Mouse (Mus musculus) T-helper 17 cell (primary cell): ENCODE measurements at regions not wholly inside any gene's neighbourhood (a gene's known extent, or its start where the extent isn't known, plus 50 kb on each side); places are given as distances from the start of the nearest gene placed in this dataset.

Experiments used
- in situ Hi-C, 2 experiments: fragments of 300-600 bp; cut with MboI, MseI; formaldehyde crosslinking; loops; 1 replicate in 1 of 2; 2 replicates in 1 of 2; pipeline ENCODE4 v1.15.1; 2025; ENCODE audit warnings: high pct_unique_total_duplicates in 2 of 2

DNA sequence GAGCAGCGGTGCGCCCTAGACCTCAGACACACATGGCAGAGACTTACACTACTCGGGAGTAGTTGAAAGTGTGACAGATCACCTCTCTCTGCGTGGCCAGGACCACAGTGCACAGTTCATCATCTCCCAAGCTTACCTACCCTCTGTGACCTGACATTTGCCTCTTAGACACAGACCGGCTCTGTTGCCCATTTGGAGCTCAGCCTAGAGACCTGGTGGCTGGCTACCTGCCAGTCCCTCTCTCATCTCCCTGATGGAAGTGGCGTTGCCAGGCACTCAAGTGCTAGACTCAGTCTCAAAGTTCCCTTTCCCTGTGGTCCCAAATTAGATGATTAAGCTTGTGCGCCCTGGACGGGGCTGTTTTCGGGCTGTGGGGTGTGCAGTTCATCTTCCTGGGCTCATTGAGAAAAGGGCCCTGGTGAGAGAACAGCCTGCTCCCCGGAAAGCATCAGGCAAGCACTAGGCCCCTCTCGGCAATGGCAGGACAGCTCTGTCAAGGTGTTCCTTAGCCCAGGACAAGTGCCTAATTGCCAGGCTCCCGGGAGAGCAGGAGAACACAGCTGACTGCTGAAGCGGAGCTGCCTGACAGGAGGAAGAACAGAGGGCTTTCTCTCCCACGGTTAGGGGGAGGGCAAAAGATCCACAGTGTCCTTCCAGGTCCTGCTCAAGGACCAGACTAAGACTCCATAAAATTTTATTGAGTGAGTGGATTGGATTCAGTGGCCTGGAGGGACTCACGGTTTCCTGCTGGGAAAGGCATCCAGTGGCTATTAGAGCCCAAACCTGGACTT is 119.5 kb upstream of the A530016L24Rik start:
- in situ Hi-C loops: no loop called here

DNA sequence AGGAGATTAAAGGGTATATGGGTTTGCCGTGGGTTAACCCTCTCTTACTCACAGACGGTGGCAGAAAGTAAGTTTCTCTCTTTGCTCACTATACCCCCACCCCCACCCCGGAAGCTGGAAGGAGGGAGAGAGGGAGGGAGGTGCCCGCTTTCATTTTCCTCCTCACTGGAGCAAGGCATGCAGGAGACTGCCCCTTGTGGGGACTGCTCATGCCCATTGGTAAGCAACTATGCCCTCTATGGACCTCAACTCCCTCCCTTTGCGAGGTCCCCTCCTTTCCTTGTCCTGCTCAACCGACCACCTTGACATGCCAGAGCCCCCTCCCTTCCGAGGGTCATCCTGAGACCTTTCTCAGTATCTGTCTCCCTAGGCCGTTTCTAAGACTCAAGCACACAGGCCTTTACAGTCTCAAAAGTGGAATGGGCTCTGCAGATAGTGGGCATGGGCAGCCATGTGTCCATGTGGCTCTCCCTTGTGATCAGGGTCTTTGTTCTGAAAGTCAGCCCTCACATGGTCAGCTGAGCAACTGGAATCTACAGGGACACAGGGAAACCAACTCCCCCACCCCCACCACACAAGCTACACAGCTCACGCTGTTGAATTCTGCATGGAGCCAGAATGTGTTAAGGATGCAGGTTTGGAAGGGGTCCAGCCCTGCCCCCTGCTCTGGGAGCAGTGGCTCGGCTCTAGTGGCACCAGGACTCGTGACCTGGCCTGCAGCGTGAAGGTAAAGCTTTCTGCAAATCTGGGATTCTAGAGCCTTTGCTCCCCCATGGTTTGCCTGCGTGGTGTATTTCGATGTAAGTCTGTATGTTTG is 116.8 kb upstream of the A530016L24Rik start:
- in situ Hi-C loops: no loop called here

DNA sequence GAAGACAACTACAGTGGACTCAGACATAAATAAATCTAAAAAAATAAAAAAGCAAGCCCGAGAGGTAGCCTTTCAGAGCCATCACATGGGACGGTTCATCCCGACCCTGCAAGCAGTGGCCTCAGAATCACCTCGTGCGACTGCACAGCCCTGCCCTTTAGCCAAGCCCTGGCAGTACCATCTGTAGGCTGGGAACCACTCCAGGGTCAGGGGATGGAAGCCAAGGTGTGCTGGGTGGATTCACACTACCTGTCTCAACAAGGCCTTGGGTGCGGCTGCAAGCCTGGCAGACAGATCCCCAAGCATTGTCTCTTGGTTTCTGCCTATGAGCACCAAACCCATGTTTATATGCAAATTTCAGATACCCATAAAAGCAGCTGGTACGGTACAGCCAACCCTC is 115.3 kb upstream of the A530016L24Rik start:
- in situ Hi-C loops: no loop called here

DNA sequence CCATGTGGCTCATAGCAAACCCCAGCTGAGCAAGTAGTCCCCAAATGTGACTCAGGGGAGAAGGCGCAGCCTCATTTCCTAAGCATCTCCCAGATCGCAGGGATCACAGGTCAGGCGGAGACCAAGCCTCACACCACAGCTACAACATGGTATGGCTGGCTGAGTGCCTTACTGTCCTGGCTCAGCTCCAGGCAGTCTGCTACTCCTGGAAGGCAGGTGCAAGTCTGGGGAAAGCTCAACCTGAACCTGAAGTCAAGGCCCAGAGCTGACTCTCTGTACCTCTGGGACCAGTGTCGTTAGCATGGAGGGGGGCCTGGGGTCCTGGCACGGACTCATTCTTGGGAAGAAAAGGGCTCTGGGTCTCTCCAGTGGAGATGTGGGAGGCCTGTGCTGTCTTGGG is 113.0 kb upstream of the A530016L24Rik start:
- in situ Hi-C loops: no loop called here

DNA sequence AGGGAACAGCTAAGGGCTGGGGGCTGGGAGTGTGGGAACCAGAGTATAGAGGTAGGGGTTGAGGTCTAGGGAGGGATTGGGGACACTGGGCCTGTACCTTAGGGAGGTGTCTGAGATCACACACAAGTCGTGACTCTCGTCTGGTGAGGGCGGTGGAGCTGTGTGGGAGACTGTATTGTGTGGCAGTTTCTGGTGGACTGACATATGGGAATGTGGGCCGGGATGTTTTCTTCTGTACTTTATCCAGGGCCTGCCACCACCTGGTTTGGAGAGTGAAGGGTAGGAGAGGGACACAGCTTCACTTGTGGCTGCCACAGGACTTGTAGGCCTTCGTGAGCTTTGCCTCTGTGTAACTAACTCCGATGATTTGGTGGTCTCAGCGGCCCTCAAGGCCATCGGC is 112.5 kb upstream of the A530016L24Rik start:
- in situ Hi-C loops: no loop called here

DNA sequence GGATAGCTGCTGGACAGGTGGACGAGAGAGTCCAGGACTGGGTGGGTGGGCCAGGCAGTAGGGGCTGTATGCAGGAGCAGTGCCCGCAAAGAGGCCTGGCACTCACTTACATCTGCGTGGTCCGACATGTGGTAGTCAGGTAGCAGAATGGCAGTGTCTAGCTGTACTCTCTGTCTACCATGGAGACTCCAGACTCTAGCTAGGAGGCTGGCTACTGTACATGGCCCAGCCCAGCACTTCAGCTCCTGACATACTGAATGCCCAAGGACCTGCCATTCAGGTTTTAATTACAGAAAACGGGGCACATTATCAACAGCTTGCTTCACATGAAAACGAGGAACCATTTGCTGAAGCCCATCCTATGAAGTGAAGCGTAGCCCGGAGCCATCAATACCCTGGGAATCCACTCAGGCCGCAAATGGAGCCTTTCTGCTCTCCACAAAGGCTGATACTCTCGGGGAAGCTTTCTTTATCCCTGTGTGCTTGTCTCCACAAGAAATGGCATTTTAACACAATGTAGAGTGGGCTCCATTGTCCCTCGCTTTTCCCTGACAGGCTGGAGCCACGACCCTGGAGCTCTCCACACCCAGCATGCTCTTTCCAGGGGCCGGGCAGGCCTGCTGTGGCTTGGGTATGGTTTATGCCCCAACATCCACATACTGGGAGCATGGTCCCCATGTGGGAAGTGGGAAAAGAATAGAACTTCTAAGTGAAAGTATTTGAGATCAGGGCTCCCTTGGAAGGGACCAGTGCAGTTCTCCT is 110.6 kb upstream of the A530016L24Rik start:
- in situ Hi-C loops: no loop called here

DNA sequence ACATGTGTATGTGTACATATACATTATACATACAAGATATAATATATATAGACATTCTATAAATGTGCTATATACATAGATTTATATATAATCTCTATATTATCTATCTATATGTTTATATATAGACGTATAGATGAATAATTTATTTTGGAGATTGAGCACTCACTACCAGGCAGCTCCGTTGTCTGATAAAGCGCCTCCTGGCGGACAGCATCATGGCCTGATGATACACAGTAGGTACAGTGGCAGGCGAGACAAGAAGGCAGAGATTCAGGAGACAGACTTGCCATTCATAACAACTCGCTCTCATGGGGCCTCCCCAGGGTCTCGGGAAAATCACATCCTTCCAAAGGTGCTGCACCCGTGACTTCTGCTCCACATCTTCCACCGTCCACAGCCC is 101.4 kb upstream of the A530016L24Rik start:
- in situ Hi-C loops: no loop called here

DNA sequence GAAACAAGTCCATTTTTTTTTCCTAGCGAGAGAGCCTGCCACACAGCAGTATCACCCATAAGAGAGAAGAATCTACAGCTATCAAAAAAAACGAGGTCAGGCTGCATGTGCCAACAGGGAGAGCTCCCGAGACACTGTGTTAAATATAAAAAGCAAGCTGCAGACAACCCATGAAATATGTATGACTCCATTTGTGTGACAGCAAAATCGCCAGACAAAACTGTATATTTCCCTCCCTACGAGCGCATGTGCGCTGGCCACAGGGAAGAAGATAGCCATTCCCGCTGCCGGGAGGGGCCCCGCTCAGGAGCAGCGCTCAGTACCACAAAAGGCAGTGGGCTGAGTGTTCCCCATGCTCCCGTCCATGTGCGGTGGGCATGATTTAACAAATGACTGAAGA is 93.3 kb upstream of the A530016L24Rik start:
- in situ Hi-C loops: no loop called here

DNA sequence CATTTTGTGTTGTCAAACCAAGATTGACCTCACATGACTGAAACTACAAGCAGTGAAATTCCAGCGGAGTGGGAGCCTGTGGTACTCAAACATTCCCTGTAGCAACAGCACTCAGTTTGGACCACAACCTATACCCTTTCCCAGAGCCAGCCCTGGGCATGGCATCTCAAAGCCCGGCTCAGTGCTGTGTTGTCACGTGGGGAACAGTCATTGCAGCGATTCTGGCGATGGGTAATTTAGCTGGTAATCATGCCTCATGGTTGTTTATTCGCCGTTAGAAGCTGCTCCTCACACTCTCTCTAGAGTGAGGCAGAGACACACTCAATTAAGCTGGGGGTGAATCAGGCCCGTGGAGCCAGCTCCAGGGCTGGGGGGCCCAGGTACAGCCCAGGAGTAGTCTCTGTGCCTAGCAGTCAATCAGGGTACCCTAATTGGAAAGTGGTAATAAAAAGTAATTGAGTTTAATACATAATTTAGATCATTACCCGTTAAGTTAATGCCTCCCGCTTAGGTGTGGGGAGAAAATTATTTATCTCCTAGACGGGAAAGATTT is 85.5 kb upstream of the A530016L24Rik start:
- in situ Hi-C loops: no loop called here

DNA sequence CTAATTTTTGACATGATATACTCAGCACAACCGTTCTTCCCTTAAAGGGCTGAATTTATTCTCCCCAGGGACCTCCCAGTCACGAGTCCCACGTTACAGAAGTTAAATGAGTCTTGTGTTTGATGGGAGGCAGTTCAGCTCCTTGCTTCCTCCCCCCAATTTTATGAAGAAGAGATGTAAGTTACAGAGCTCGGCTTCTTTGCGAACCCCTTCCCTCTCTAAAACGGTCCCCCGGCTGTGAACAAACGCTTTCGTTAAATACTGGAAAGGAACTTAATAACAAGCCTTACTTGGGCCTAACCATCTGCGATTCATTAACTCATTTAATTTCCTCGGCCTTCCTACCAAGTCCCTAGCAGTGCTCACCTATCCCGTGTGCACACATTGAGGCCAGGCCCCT is 84.9 kb upstream of the A530016L24Rik start:
- in situ Hi-C loops: no loop called here

DNA sequence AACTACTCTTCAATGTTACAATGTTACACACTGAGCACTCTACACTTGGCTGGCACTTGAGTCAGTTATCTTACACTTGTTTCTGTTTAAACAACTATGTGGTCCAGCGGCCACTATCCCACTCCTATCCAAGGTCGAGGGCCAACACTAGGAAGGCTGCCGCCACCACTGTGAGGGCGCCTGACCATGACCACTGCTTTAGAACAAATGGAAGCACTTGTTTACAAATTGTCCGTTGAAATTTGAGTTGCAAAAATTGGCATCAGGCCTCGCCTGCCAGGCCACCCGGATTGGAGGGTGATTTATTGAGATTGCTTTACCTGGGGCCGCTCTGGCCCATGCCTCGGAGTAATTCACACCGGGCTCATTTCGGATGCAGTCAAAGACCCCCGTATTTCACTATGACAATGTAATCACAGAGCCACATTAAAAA is 83.5 kb upstream of the A530016L24Rik start:
- in situ Hi-C loops: no loop called here

DNA sequence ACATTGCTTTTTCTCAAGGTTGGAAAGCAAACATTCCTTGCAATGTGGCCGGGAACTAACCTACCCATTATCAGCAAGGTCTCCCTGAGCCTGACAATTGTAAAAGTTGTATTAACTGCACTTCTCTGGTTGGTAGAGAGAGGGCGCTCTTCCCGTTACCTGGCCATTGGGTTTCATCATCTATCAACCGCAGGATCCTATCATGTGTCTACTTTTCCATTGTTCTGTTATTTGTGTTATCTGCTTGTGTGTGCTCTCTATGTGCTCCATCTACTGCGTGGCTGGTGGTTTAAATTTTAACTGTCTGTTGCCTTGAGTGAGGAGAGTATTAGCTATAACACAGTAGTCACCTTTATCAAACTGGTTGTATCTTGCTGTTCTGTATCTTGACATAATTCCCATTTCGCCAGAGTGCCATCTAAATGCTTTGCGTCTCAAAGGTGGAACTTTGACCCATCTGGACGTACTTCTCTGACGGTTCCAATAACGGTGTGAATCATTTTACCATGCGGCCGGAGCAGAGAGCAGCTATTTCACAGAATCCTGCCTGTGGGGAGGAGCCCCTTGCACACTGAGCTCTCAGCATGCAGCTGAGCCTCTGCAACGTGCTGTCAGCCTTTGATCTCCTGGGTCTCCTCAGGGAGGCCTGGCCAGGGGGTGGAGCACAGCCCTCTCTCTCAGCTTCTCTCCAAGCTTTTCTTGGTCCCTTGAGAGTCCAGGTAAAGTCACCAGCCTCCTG is 77.5 kb upstream of the A530016L24Rik start:
- in situ Hi-C loops: loop anchor here in 1 of 2 experiments (5.0 kb wide), 1 partner anchor 36 kb away; no protein-coding TSS in a partner anchor

DNA sequence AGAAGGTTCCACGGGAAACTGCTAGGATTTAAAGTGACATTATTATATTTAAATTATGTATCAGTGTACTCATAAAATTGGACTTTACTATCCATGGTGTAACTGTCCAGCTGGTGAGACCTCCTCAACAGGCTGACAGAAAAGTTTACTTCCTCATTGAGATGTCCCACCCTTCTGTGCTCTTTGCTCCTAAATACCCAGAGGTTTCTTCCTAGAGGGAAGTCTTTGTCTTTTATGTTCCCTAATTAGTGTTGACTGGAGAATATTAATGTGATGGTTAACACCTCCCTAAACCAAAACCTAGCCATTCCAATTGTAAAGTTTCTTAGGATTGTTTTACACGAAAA is 76.9 kb upstream of the A530016L24Rik start:
- in situ Hi-C loops: loop anchor here in 1 of 2 experiments (5.0 kb wide), 1 partner anchor 35 kb away; no protein-coding TSS in a partner anchor

DNA sequence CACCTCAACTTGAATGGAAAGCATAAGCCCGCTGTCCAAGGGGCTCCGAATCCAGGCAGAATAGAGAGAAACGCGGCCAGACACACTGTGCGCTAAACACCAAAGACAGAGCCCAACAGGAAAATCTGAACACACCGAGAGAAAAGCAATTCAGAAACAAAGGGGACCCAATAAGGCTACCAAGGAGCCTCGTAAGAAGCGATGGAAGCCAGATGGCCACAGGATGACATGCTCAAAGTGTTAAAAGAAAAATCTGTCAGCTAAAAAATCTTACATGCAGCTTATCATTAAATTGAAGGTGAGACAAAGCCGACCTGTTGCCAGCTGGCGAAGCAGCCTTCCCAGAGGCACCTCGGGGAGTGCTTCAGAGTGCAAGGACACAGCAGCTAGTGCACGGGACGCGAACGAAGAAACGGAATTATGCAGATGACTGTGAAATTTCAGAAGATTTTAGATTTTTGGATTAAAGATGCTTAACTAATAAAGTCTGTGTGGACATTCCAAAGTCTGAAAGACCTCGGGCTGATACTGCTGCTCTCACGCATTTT is 73.2 kb upstream of the A530016L24Rik start:
- in situ Hi-C loops: no loop called here

DNA sequence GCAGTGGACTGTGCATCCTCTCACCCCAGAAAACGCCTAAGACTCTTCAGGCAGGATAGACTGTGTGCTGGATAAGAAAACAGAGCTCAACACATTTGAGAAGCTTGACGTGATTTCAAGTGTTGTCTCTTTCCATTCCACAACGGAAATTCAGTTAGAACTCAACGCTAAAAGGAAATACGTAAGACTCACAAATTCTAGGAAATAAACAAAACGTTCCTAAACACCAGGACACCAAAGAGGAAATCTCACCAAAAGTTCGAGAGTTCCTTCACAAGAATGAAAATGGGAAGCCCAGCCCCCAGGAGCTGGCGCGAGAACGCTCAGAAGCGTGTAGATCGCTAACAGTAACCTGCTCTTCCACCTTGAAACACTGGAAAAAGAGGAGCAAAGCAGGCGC is 72.7 kb upstream of the A530016L24Rik start:
- in situ Hi-C loops: no loop called here

DNA sequence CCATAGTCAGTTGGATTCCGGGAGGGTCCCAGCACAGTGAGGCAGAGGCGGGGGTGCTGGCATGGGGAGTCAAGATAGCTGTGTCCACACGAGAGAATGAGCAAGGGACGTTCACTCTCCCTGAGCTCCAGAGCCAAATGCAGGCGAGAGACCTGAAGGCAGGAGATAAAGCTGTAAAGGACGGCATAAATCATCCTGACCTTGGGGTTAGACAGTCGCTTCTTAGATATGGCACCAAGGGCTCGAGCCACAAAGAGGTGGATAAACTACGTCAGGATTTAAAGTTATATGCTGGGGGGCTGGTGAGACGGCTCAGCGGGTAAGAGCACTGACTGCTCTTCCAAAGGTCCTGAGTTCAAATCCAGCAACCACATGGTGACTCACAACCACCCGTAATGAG is 70.6 kb upstream of the A530016L24Rik start:
- in situ Hi-C loops: no loop called here

DNA sequence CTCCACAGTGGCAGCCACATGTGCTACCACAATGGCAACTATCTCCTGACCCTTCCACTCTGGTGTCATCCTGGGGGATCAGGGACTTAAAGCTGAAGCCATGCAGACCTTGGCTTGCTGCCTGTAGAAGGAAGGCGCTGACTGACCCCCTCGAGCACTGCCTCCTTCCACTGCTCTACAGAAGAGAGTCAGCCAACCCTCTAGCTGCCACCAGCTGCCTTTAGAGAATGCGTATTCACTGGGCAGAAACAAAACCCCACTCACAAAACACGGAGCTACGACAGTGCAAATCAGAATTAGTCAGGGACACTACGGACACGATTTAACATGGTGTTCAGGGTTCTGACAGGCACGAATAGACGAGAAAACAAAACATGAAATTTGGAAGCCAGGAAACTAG is 67.1 kb upstream of the A530016L24Rik start:
- in situ Hi-C loops: no loop called here

DNA sequence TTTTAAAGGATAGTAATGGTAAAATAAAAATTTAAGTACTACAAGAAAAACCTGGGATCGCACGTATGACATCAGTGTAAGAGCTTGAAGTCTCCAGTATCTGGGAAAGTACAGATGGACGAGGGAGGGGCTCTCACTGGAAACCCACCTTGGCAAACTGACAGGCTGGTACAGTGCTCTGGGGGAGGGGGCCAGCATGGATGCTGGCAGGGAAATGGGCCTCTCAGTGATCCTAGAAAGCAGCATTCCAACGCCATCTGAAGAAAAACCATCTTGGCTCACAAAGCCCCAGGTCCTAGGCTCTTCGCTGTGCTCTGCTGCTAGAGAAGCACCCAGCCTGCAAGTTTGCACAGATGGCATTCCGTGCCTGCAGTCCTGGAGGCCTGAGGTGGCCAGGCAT is 65.1 kb upstream of the A530016L24Rik start:
- in situ Hi-C loops: no loop called here

DNA sequence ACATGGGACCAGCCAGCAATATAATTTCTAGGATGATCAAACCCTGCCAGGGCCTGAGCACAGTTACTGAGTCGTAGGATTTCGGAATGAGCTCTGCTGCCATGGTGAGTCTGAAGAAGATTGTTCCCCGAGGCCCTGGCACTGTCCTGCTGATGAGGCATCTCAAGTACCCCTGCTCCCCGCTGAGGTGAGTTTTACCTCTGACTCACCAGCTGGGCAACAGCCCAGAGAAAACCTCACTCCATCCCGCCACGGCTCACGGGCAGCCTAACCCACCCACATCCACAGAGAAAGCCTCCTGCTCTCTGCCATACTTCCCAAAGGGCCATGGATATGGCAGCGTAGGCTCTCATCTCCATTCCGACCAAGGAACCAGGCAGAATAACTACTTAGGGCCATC is 62.6 kb upstream of the A530016L24Rik start:
- in situ Hi-C loops: no loop called here

DNA sequence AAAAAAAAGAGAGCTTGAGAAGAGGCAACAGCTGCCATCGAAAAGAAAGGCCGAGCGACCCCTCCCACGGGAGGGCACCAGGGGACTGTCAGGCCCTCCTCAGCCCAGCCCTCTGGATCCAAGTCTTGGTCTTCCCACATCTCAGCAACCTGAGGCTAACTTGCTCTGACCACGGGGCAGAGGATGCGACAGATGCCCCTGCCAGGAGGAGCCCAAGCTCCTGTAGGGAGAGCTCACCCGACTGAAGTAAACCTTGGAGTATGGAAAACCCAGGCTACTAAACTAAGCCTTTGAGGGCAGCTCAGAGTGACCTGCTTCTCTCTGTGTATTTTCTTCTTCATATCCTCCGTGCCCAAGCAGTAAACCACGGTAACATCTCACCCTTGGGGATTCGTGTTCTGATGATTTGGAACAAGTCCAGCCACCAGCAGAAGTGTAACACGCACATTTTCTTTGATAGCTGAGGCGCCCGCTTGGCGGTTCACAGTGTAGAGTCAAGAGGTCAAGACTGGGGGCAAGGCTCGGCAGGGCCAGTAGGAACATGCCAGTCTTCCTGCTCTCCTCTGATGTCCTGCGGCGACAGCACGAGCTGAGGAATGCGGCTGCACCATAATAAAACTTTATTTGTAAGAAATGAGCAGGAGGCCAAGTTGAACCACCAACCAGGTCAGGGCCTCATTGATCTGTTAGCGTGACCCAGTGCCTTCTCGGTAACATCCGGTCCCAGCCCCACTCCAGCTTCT is 59.0 kb upstream of the A530016L24Rik start:
- in situ Hi-C loops: no loop called here
